Mouse (Mus musculus) gastrocnemius, postnatal 14 days (tissue): ENCODE data around the gene Gabrq. TPM values are rescaled to one million over a fixed set of nuclear protein-coding genes. Genes with fewer than 3 reads are reported as not detected.
A peak's percentile ranks its signal among the peaks of the same experiment; 100 is the strongest.

ENCODE experiments used
- DNase-seq: peaks from one replicate; pipeline ENCODE4 v3.0.0; 2021; ENCODE audit warnings: mixed read lengths
- intact Hi-C: fragments of 180-260 bp; cut with DNase I; formaldehyde crosslinking; loops from one replicate; pipeline ENCODE4 v1.15.1; 2025; ENCODE audit warnings: low total_unique reads
- long read RNA-seq, 2 experiments: library from polyadenylated mRNA; stranded (forward); transcript quantifications; one replicate each; pipeline ENCODE4 v2.0.0; 2021
- total RNA-seq, 2 experiments: library from RNA; stranded (reverse); gene quantifications; 2 replicates each; pipeline ENCODE4 v1.2.3; 2021

Gabrq gene
- under 1 TPM; 0.04 to 0.12 TPM for total RNA-seq
- long read RNA-seq, experiment 1 = 0 reads
- long read RNA-seq, experiment 2 = 0 reads

DNA sequence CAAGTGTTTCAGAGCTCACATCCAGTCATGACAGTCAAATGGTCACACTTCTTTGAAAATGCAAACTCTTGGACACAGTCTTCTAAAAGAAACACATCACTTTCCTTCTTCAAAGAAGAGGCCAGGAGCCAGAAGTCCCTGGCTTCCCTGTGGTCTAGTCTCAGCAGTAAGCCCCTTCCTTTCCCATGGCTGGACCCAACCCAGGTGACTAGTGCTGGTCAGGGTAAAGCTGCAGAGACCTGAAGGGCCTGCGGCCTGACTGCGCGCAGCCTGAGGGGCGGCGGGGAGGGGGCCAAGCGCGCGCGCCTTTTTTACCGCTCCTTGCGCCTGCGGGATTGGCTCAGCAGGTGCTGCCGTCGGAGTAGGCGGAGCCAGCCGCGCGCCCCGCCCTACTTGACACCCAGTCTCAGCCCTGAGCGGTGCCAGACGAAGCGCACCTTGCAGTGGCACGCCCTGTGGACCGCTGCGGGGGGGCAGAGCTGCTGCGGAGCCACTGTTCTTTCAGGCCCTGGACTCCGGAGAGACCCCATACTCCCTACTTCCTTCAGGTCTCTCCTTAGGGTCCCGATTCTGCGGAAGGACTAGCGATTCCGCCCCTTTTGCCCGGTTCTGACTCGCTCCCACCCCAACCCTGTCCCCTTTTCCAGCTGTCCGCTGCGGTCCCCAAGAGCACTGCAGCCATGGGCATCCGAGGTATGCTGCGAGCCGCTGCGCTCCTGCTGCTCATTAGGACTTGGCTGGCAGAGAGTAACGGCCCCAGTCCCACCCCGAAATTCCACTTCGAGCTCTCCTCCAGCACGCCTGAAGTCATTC is at the start of gene Gabrq:
Gene Gabrq, plus strand, starts transcription at position 403 of the 813 bp plus-strand sequence.
- DNase-seq = peak; percentile 6
- intact Hi-C loops = no loop called here

GRCm38 (mm10) chrX:72788773-72789557 is 36.0 kb upstream of the Gabrq start:
- no peak for DNase-seq
- intact Hi-C loops = no loop called here

DNA sequence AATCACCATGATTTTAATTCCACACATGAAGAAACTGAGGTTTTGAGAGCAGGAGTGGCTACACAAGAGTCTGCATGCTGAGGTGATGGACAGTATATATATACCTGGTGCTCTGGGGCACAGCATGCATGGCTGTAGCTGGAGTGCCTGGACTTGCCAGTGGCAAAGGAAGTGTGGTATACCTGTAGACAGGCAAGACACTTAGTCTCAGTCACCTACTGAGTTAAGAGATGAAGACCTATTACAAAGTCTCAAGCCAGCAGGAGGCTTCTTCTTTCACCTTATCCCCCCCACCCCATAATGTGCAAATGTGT is 35.5 kb upstream of the Gabrq start:
- no peak for DNase-seq
- intact Hi-C loops = no loop called here

DNA sequence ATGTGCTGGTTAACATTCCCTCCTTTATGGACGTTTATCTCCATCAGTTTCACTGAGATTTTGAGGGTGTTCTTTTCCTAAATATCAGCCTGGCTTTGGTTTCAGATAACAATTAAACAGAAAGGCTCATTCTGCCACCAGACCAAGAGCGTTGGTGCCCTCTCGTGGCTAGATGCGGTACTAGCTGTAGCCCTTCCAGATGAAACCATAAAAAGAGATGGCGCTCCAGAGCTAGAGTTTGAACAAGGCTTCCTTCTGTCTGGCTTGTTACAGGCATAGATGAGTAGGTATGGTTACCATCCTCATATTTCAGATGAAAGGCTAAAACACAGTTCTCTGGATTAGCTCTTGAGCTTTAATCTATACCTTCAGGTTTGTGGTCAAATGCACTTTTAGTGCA is 5.4 kb upstream of the Gabrq start:
- peak; percentile 55 for DNase-seq
- intact Hi-C loops = no loop called here

GRCm38 (mm10) chrX:72823310-72823709 is 1.7 kb upstream of the Gabrq start:
- intact Hi-C loops = no loop called here

GRCm38 (mm10) chrX:72825589-72825905 is 569 bp downstream of the Gabrq start:
- no peak for DNase-seq
- intact Hi-C loops = no loop called here

More at GRCm38 (mm10) chrX:72823310-72823709, 1.7 kb upstream of the Gabrq start:
- no peak for DNase-seq

Other genes starting within 250 kb of the Gabrq start
- gene Gabra3, start 168.3 kb upstream of the Gabrq start, total RNA-seq = 1 to 10 TPM in 1 of 2 experiments, under 1 TPM in 1; 0.73 to 1.4 TPM
- 10 to 100 TPM; 22.7 to 25.5 TPM for gene Cetn2, start 93.2 kb downstream of the Gabrq start, total RNA-seq
- 1 to 10 TPM; 5.5 to 8.1 TPM for gene Nsdhl, start 93.4 kb downstream of the Gabrq start, total RNA-seq
- gene Zfp185, start 162.2 kb downstream of the Gabrq start, total RNA-seq = 1 to 10 TPM; 5.5 to 8.7 TPM
- gene Pnma5, start 211.9 kb downstream of the Gabrq start, total RNA-seq = not detected
- not detected for gene Pnma3, start 239.6 kb downstream of the Gabrq start, total RNA-seq